Comparison of ENCODE assay signal across 10 mouse cellular contexts in the genomic region with DNA sequence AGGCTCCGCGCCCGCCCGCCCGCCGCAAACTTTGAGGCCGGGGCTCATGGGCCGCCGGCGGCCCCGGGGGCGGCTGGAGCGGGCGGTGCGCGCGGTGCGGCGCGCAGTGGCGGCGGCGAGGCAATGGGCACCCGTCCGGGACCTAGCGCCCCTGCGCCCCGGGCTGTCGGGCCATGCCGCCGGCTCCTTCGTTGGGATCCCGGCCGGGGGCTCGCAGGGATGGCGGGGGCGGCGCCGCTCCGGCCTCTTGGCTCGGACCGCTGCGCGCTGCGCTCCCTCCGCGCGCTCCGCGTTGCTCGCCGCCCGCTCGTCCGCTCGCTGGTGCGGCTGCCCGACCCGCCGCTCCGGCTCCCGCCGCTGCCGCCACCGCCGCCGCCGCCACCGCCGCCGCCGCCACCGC. TPM values are rescaled to one million over a fixed set of nuclear protein-coding genes. Genes with fewer than 3 reads are reported as not detected.
DNase-seq lines count a peak whose midpoint lies in the region; ATAC-seq lines count a peak whose summit lies in the region.
"Had no signal": no experiment of that assay in that cellular context is flagged by ENCODE, and none has a peak within 500 bp of the region (broad histone marks: within the 10 kb centered on the region; RNA-seq: fewer than 3 reads in every experiment).

A gene (minus strand): TSS at position 46 of the 400 bp plus-strand sequence.

- no peak for ATAC-seq in intestine, embryonic 16.5 days
- ATAC-seq in monocyte, adult 5-6 weeks (replicated peaks; ENCODE audit: insufficient number of reproducible peaks, low FRiP score, low TSS enrichment, poor library complexity, severe bottlenecking) = no peak

- peaks cover 27% of the 10 kb centered on the region for H3K4me1 ChIP-seq in forebrain, embryonic 10.5 days
- H3K4me1 ChIP-seq in intestine, embryonic 16.5 days (ENCODE audit: control insufficient read depth, insufficient read depth, low read length) = peaks cover 12% of the 10 kb centered on the region

- peak within 1 kb of the TSS; percentile 67 for H3K4me3 ChIP-seq in forebrain, embryonic 10.5 days
- H3K4me3 ChIP-seq in intestine, embryonic 16.5 days (ENCODE audit: low read length) = peak within 1 kb of the TSS; percentile 52

- peak within 1 kb of the TSS; percentile 30; the same call in 1 of the 2 replicates for H3K27ac ChIP-seq in forebrain, embryonic 10.5 days
- no peak within 1 kb of the TSS for H3K27ac ChIP-seq in intestine, embryonic 16.5 days (ENCODE audit: low read length)

- peaks cover 99% of the 10 kb centered on the region for H3K27me3 ChIP-seq in forebrain, embryonic 10.5 days (ENCODE audit: poor library complexity, severe bottlenecking)
- H3K27me3 ChIP-seq in intestine, embryonic 16.5 days (replicated peaks; ENCODE audit: control insufficient read depth, insufficient read depth, low read length) = peaks cover 65% of the 10 kb centered on the region

- under 1% methylated on average over 65 of the region's 73 CpGs for WGBS in forebrain, embryonic 10.5 days
- 0% methylated on average over 35 of the region's 73 CpGs for WGBS in intestine, embryonic 16.5 days

- DNase-seq in left cerebral cortex, adult 8-10 months (ENCODE audit: low spot score in 2 of 2) = no peak
- DNase-seq in left cerebral cortex, adult 11 months (ENCODE audit: low spot score) = no peak
- DNase-seq in forebrain, embryonic 10.5 days (ENCODE audit: extremely low spot score, low spot score) = no peak
- DNase-seq in neural tube, embryonic 10.5 days (ENCODE audit: extremely low spot score, low spot score) = peak; percentile 47
- no peak for DNase-seq in kidney, postnatal 25 days
- no peak for DNase-seq in gastrocnemius, postnatal 36 days
- DNase-seq: adrenal gland, postnatal 14 days had no signal

- H3K36me3 ChIP-seq in forebrain, embryonic 10.5 days (replicated peaks) = no peaks in the 10 kb centered on the region
- H3K36me3 ChIP-seq in intestine, embryonic 16.5 days (ENCODE audit: control insufficient read depth, insufficient read depth, low read length) = no peaks in the 10 kb centered on the region

- H3K4me2 ChIP-seq in intestine, embryonic 16.5 days (ENCODE audit: low read depth, low read length) = peak within 1 kb of the TSS; percentile 93

- no peaks in the 10 kb centered on the region for H3K9me3 ChIP-seq in forebrain, embryonic 10.5 days
- H3K9me3 ChIP-seq in intestine, embryonic 16.5 days (ENCODE audit: control insufficient read depth, low read length) = no peaks in the 10 kb centered on the region

- intact Hi-C loops in gastrocnemius, postnatal 36 days (cut with DNase I) = no loop called here

- H3K9ac ChIP-seq in intestine, embryonic 16.5 days (ENCODE audit: low read depth, low read length) = 0 out of 2 replicates have a peak within 1 kb of the TSS, but pooled peaks have one; percentile 27

RNA-seq across cellular contexts. Expression of the gene that starts here (rescaled TPM):
- total RNA-seq in left cerebral cortex, adult 8-10 months (2022) = 10 to 100 TPM; 23.9 to 30.2 (median 24.9) TPM
- 0.15 TPM in 1 of 2 replicates, not detected in the other for polyA plus RNA-seq in forebrain, embryonic 10.5 days (2016; fragmentation: Nextera tagmentation; extraction: Ambion mirVana)
- 0.07 and 0.15 TPM in 2 replicates for polyA plus RNA-seq in intestine, embryonic 16.5 days (2015; fragmentation: Nextera tagmentation; extraction: Ambion mirVana)
- 0.85 TPM in 1 of 3 replicates, not detected in the others for total RNA-seq in monocyte, adult 5-6 weeks (2017)
- total RNA-seq in gastrocnemius, postnatal 36 days (2021) = under 1 TPM; 0.33 to 0.74 TPM
- total RNA-seq: hematopoietic stem cell, adult 5-6 weeks had no signal

Comparison
In these comparisons a context has a peak if more than half of its experiments do, and no peak if none do; other contexts are left out.
1. RNA of the gene that starts here (total RNA-seq): 23.9 to 30.2 TPM in left cerebral cortex, adult 8-10 months; 0.33 to 0.74 TPM in gastrocnemius, postnatal 36 days and 0.85 TPM in monocyte, adult 5-6 weeks; every median in the first group is over 10 times any median in the second.